Mouse (Mus musculus) forelimb bud, embryonic 11.5 days (tissue): ENCODE measurements at regions not wholly inside any gene's neighbourhood (a gene's known extent, or its start where the extent isn't known, plus 50 kb on each side); places are given as distances from the start of the nearest gene placed in this dataset.

Experiments
- DNase-seq: peaks from one replicate; pipeline ENCODE4 v3.0.0-alpha.2; 2012; ENCODE audit warnings: low read depth, low spot score

GRCm38 (mm10) chr12:65571633-65572032 is 346.3 kb downstream of the Wdr20rt start:
- DNase-seq = no peak

DNA sequence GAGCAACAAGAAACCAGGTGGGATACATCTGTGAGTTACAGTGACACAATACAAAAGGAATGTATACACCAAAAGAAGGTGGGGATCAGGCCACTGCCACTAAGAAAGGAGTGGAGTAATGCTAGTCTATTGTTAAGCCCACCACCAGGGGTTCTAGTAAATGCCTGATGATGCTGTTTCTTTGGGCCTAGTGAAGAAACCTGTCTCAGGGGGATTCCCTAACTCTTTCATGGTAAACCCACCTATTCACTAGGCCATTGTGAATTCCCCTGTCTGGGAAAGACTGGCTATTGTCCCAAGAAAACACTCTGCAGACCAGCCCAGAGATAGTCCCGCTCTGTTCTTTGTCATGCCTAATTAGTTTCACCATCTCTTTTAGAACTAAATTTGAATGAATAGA is 368.2 kb downstream of the Wdr20rt start:
- DNase-seq = no peak

GRCm38 (mm10) chr12:65594075-65594474 is 368.8 kb downstream of the Wdr20rt start:
- DNase-seq = no peak

GRCm38 (mm10) chr12:65644232-65644631 is 418.9 kb downstream of the Wdr20rt start:
- no peak for DNase-seq

DNA sequence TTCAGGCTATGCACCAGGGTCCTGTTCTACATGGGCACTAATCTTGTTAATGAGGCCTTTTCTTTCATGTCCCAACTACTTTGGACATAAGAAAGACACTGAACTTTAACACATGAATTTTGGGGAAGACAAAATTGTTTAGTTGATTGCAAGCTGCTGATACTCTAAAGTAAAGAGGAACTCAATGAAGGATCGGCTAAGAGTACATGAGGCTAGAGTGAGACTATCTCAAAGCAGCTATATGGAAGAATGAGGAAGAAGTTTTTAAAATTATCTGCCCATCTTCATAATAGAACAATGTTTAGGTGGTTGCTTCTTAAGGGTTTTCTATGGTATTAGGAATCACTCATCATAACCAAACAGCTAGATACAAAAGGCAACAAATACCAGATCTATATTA is 431.5 kb downstream of the Wdr20rt start:
- DNase-seq = no peak

GRCm38 (mm10) chr12:65671673-65672072 is 446.4 kb downstream of the Wdr20rt start:
- no peak for DNase-seq

DNA sequence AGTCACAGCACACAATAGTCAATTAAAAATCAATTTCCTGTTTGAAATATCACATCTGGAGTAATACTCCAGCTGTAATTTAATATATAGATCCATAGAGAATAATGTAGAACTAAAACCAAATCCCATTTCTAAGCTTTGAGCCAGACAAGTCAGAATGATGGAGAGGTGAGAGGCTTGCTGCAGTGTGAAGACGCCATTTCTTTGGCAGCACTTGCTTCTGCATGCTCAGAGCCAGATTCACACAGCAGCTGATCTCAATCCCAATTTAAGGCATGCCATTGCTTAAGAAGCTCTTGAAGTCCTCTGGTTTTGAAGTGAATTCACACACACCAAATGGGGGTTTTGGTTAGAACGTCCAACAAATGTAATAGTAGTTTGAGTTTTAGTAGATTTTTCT is 447.9 kb downstream of the Wdr20rt start:
- DNase-seq = no peak

GRCm38 (mm10) chr12:65674916-65675660 is 449.8 kb downstream of the Wdr20rt start:
- no peak for DNase-seq

DNA sequence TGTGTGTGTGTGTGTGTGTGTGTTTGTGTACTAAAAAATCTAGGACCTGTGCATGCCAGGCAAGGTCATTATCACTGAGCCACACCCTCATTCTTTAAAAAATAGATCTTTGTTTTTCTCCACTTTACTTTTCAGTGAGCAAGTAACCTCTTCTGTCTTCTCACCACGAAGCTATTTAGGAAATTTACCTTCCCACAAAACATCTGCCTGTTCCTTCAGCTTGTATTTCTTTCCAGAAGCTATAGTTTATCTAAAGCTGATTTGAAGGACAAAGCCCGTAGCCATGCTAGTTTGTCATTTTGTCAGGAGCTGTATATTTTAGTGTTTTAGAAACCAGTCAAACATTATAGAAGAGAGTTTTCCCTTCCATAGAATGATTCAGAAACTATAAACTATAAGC is 455.0 kb downstream of the Wdr20rt start:
- DNase-seq = no peak

DNA sequence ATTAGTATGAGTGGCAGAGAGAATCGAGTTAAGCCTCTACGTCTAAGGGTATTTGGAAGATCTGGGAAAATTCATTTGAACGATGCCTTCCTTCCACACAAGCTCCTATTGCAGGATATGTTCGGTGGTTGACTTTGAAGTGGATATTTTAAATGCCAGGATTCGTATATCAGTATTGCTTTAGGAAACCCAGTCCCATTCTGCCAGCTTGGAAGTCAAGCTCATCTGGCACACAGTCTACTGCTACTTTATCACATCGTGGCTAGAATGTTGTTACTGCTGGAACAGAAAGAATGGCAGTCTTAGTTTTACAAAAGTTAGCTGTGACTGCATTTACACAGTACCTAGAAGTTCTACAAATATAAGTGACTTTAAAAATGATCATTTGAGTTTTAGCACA is 456.5 kb downstream of the Wdr20rt start:
- no peak for DNase-seq

DNA sequence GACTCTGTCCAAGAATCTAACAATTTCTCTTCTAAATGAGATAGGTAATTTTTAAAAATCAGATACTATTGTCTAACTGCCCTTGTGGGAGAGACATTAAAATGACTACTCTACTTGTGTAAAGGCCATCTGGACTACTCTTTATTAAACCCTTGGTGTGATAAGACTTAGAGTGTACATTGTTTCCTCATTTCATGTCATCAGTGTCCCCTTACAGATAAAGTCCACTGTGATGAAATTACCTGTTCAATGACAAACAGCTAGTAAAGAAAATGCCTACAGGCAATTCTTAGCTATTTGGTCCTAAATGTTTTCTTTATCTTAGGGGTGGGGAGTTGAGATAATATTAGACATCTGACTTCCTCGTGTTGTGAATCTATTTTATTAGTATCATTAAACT is 479.7 kb downstream of the Wdr20rt start:
- no peak for DNase-seq

- DNase-seq = no peak
Measured at GRCm38 (mm10) chr12:65712304-65712703, 487.0 kb downstream of the Wdr20rt start.
